Mouse (Mus musculus): ENCODE data around the gene Sema3d.

DNA sequence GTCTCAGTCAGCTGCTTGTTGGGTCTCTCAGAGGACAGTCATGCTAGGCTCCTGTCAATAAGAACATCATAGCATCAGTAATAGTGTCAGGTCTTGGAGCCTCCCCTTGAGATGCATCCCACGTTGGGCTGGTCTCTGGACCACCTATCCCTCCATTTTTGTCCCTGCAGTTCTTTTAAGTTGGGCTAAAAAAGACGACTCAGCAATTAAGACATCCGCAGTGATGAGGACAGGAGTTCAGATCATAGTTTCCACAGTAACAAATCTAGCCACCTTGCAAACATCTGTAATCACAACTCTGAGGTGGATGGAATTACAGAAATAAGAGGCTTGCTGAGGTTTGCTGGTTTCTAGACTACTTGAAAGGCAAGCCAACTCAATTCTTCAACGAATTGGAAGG, 67.9 kb downstream of the Sema3d start:
- TF ChIP-seq CTCF (conservative IDR thresholded peaks at IDR 0.05; ENCODE audit: low read length) (no peak), NANOG (IDR thresholded peaks at IDR 0.05; ENCODE audit: borderline replicate concordance, low read length) (no peak)
